35 mouse cellular contexts compared by ENCODE assay signal in genomic region chr1:138958863-138959262, GRCm38 (mm10).
"Had no signal": no experiment of that assay in that cellular context is flagged by ENCODE, and none has a peak within 500 bp of the region (broad histone marks: within the 10 kb centered on the region; RNA-seq: fewer than 3 reads in every experiment).

No protein-coding gene starts in this region.

- H3K36me3 ChIP-seq: heart, embryonic 10.5 days; heart, embryonic 12.5 days; heart, embryonic 13.5 days; heart, embryonic 15.5 days; hindbrain, embryonic 10.5 days; hindbrain, embryonic 12.5 days; hindbrain, embryonic 13.5 days; hindbrain, embryonic 15.5 days; intestine, embryonic 15.5 days; kidney, embryonic 15.5 days had no signal

- H3K9me3 ChIP-seq: heart, embryonic 10.5 days; heart, embryonic 12.5 days; heart, embryonic 13.5 days; heart, embryonic 15.5 days; hindbrain, embryonic 10.5 days; hindbrain, embryonic 12.5 days; hindbrain, embryonic 13.5 days; hindbrain, embryonic 15.5 days; intestine, embryonic 15.5 days; kidney, embryonic 15.5 days had no signal

- ATAC-seq: hindbrain, embryonic 16.5 days; hindbrain, postnatal 0 days; inflammation-experienced regulatory T-cells, adult 6 months; intestine, embryonic 15.5 days; intestine, embryonic 16.5 days; intestine, postnatal 0 days had no signal

- H3K4me2 ChIP-seq: heart, embryonic 11.5 days; heart, embryonic 12.5 days; heart, embryonic 13.5 days; heart, embryonic 15.5 days; hindbrain, embryonic 12.5 days; hindbrain, embryonic 13.5 days; hindbrain, embryonic 14.5 days; hindbrain, embryonic 15.5 days; intestine, embryonic 15.5 days; kidney, embryonic 15.5 days had no signal

- H3K27me3 ChIP-seq: heart, embryonic 12.5 days; heart, embryonic 13.5 days; heart, embryonic 15.5 days; hindbrain, embryonic 12.5 days; hindbrain, embryonic 13.5 days; hindbrain, embryonic 15.5 days; intestine, embryonic 15.5 days; kidney, embryonic 15.5 days had no signal

- H3K27ac ChIP-seq: heart, embryonic 10.5 days; heart, embryonic 13.5 days; heart, embryonic 15.5 days; hindbrain, embryonic 10.5 days; hindbrain, embryonic 12.5 days; hindbrain, embryonic 13.5 days; hindbrain, embryonic 14.5 days; hindbrain, embryonic 15.5 days; hindbrain, postnatal 0 days; intestine, embryonic 15.5 days; kidney, embryonic 15.5 days; kidney, postnatal 0 days; layer of hippocampus, adult 2 months; left cerebral cortex, adult 2 months had no signal

- H3K4me3 ChIP-seq: heart, embryonic 10.5 days; heart, embryonic 12.5 days; heart, embryonic 13.5 days; heart, embryonic 15.5 days; hindbrain, embryonic 10.5 days; hindbrain, embryonic 12.5 days; hindbrain, embryonic 13.5 days; hindbrain, embryonic 15.5 days; intestine, embryonic 15.5 days; kidney, embryonic 15.5 days; layer of hippocampus, adult 2 months; left cerebral cortex, adult 2 months had no signal

- H3K9ac ChIP-seq: heart, embryonic 12.5 days; heart, embryonic 13.5 days; heart, embryonic 15.5 days; hindbrain, embryonic 12.5 days; hindbrain, embryonic 13.5 days; hindbrain, embryonic 14.5 days; hindbrain, embryonic 15.5 days; intestine, embryonic 15.5 days; kidney, embryonic 15.5 days had no signal

- DNase-seq: heart, postnatal 10 days; heart, postnatal 14 days; heart, postnatal 4 days; kidney, adult 11 months; kidney, adult 18-20 months; kidney, adult 2 months; kidney, adult 8-10 months; kidney, adult 9 months; kidney, postnatal 10 days; kidney, postnatal 14 days; kidney, postnatal 25 days; kidney, postnatal 36 days; kidney, postnatal 4 days; layer of hippocampus, adult 9-11 months; layer of hippocampus, postnatal 36 days had no signal
